Mouse (Mus musculus): ENCODE measurements around the gene Skap1. TPM values are rescaled to one million over a fixed set of nuclear protein-coding genes. Genes with fewer than 3 reads are reported as not detected.
"Not testable (repeated sequence)": the region's sequence is repeated elsewhere in the genome, so short reads cannot be mapped to it uniquely, and the experiment has no call there.

The Skap1 gene
- total RNA-seq, 2 experiments from 2014 or later: 3.2 to 9.6 TPM

- no peak for ATAC-seq (replicated peaks; ENCODE audit: low FRiP score, poor library complexity, severe bottlenecking)
These were observed 302.7 kb downstream of the Skap1 start for GRCm38 (mm10) chr11:96767096-96767495.

DNA sequence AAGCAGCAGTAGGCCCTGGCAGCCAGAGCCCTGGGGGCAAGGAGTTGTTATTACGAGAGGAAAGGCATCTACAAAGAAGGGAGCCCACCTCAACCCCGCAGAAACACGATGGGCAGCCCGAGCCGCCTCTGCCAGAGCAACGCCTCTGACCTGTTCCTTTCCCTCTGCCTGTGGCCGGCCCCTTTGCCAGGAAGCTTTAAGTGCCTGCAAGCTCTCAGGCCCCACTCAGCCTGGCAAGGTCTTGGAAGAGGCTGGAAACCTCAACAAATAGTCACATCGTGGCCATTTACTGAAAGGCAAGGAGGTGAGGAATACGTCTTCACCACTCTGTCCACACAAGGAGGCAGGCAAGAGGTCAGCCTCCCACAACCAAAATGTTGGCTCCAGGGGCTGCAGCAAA is 303.8 kb downstream of the Skap1 start:
- ATAC-seq (replicated peaks; ENCODE audit: low FRiP score, poor library complexity, severe bottlenecking): no peak

GRCm38 (mm10) chr11:96771274-96771975 is 307.0 kb downstream of the Skap1 start:
- ATAC-seq (replicated peaks; ENCODE audit: low FRiP score, poor library complexity, severe bottlenecking): no peak

- no peak for ATAC-seq (replicated peaks; ENCODE audit: low FRiP score, poor library complexity, severe bottlenecking)
These were observed 308.0 kb downstream of the Skap1 start for GRCm38 (mm10) chr11:96772413-96772812.

GRCm38 (mm10) chr11:96774536-96774935 is 310.1 kb downstream of the Skap1 start:
- no peak for ATAC-seq (replicated peaks; ENCODE audit: low FRiP score, poor library complexity, severe bottlenecking)

GRCm38 (mm10) chr11:96775063-96775462 is 310.7 kb downstream of the Skap1 start:
- no peak for ATAC-seq (replicated peaks; ENCODE audit: low FRiP score, poor library complexity, severe bottlenecking)

DNA sequence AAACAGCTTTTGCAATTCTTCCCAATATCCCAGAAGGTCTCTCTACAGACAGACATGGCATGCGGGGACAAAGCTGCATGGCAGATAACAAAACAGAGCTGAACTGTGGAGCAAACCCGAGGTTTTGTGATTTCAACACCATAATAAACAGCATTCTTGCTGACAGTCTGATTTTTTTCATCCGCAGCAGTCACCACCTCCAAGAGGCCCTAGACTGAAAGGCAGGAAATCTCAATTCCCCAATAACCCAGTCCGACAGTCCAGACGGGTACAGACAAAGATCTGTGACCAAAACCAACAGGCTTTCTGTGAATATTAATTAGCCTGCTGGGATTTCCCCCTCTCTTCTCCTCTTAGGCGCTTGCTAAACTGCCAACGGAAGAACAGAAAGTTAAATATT is 311.3 kb downstream of the Skap1 start:
- no peak for ATAC-seq (replicated peaks; ENCODE audit: low FRiP score, poor library complexity, severe bottlenecking)

DNA sequence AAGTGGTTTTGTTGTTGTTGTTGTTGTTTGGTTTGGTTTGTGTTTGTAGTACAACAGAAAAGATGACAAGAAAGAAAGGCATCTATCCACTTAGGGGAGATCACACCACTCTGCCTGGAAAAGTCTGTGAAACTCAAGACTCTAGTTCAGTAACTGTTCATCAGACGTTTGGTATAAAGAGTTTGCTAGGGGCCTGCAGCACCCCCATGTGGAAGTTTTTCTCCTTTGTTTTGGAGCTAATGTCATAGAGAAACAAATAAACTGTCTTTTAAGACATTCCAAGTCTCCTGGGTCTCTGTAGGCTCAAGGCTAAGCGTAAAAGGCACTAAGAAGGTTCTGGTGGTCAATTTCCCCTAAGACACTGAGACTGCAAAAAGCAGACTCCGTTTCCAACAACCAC is 311.7 kb downstream of the Skap1 start:
- no peak for ATAC-seq (replicated peaks; ENCODE audit: low FRiP score, poor library complexity, severe bottlenecking)

- peak; percentile 97 for ATAC-seq (replicated peaks; ENCODE audit: low FRiP score, poor library complexity, severe bottlenecking)
These were observed 312.9 kb downstream of the Skap1 start, which contains the start of gene Snx11 for GRCm38 (mm10) chr11:96776968-96777962. Gene Snx11, minus strand, starts transcription at chr11:96777559.

GRCm38 (mm10) chr11:96778061-96778627 is 313.8 kb downstream of the Skap1 start:
- ATAC-seq (replicated peaks; ENCODE audit: low FRiP score, poor library complexity, severe bottlenecking): not testable (repeated sequence)

DNA sequence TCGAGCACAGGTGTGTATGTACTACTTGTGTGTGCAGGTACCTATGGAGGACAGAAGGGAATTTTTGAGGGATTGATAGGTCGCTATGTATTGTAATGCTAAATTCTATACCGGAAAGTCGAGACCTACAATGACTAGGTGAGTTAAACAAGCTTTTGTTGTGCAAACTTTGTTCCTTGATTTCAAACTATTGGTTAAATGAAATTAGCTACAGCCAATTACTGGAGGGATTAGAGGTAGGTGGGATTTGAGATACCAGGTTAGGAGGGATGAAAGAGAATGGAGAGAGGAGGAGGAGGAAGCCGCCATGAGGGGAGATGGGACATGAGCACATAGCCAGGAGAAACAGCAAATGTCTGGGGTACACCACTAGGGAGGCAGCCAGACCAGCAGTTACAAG is 315.9 kb downstream of the Skap1 start:
- ATAC-seq (replicated peaks; ENCODE audit: low FRiP score, poor library complexity, severe bottlenecking): no peak

DNA sequence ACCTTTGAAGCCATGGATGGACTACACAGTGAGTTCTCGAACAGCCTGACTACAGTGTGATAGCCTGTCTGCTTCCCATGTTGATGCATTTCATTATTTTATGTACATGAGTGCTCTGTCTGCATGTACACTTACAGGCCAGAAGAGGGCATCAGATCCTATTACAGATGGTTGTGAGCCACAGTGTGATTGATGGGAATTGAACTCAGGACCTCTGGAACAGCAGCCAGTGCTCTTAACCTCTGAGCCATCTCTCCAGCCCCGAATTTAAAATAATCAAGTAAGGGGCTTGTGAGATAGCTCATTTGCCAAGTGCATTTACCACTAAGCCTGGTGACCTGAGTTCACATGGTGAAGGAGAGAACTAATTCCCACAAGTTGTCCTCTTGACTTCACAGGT is 317.0 kb downstream of the Skap1 start:
- no peak for ATAC-seq (replicated peaks; ENCODE audit: low FRiP score, poor library complexity, severe bottlenecking)

GRCm38 (mm10) chr11:96784847-96785246 is 320.5 kb downstream of the Skap1 start:
- not testable (repeated sequence) for ATAC-seq (replicated peaks; ENCODE audit: low FRiP score, poor library complexity, severe bottlenecking)

DNA sequence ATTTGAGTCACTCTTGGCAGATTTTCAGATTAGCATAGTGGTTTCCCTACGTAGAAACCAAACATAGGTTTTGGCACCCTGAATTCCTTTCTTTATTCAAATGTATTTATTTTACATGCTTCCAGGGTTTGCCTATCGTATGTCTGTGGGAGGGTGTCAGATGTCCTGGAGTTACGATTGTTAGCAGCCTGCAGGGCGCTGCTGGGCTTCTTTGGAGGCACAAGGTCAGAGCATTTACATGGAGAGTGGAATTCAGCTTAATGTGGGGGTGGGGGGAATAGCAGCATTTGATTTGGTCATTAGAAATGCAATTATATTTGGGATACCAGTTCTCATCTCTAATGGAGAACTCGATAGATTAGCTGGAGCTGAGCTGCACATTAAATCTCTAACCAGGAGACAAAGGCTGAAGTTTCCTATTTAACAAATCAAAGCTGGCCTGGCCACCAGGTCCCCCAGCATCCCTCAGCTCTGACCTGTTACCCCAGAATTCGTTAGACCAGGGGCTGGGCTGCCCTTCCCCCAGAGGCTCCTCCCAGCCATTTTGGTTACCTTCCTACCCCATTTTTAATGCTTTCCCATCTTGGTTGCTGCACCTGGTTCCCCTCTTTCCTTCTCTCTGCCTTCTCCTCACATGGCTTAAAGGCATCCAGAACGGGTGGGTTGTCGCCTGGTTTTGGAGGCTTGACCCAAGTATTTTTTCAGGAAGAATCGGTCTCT is 322.5 kb downstream of the Skap1 start:
- ATAC-seq (replicated peaks; ENCODE audit: low FRiP score, poor library complexity, severe bottlenecking): no peak

DNA sequence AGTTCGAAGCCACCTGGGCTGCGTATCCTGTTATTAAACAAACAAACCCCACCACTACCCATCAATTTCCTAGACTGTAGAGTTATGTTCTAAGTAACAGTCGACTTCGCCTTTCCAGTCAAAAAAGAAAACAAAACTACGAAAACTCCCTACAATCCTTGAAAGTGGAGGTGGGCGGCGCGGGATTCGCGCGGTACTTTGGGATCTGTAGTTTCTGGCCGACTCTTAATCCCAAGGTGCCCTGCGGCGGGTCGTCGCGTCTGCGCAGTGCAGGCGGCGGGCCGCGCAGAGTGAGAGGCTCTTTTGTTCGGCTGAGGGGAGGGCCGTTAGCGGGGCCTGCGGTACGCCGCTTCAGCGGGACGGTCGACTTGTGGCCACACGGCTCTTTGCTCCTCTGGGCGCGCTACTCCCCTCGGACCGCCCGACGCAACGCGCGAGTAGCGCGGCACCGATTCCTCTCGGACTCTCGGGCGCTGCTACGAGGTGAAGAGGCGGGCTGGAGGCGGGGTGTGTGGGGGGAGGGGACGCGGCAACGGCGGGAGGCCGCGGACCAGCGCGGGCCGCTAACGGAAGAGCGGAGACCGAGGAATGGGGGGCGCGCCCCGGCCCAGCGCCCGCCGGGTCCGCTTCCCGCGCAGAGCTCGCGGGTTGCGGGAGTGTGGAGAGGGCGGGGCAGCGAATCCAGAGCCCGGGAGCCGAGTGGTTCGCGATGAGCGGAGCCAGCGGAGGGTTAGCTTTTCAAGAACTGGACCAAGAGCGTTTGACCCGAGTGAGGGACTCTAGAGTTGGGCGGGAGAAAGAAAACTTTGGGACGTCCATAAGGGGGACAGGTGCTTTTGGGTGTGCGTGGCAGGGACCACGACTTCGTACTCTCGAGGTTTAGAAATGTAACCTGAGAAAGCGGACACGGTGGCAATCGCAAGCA is 324.7 kb downstream of the Skap1 start, which contains the start of gene Cbx1:
Gene Cbx1 (plus strand): TSS at position 257 of the 925 bp plus-strand sequence.
- peak; percentile 96 for ATAC-seq (replicated peaks; ENCODE audit: low FRiP score, poor library complexity, severe bottlenecking)

DNA sequence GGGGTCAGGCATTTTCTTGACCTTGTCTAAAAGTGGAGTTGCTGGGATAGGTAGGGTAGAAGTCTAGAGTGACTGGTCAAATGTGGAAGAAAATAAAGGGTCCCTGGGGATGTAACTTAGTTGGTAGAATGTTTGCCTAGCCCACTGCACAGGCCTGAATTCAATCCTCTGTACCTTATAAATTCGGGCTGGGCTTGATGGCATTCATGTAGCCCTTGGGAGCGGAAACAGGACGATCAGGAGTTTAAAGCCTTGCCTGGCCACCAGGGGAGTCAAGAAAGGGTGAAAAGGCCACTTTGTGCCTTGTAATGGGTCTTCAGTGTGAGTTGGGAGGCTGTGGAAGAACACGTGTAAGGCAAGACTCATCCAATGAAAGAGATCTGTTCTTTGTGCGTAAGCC is 325.6 kb downstream of the Skap1 start:
- ATAC-seq (replicated peaks; ENCODE audit: low FRiP score, poor library complexity, severe bottlenecking): 0 out of 2 replicates have a peak, but pooled peaks have one; percentile 13

- no peak for ATAC-seq (replicated peaks; ENCODE audit: low FRiP score, poor library complexity, severe bottlenecking)
These were observed 326.3 kb downstream of the Skap1 start for GRCm38 (mm10) chr11:96790681-96791080.

DNA sequence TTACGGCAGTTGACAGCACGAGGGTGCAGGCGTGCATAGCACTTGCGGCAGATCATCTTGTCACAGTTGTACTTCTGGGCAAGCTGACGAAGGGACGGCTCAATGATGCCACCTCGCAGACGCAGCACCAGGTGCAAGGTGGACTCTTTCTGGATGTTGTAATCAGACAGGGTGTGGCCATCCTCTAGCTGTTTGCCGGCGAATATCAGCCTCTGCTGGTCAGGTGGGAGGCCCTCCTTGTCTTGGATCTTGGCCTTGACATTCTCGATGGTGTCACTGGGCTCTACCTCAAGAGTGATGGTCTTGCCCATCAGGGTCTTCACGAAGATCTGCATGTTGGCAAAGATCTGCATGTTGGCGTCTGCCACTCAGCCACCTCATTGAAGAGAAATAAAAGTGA is 331.1 kb downstream of the Skap1 start:
- no peak for ATAC-seq (replicated peaks; ENCODE audit: low FRiP score, poor library complexity, severe bottlenecking)

DNA sequence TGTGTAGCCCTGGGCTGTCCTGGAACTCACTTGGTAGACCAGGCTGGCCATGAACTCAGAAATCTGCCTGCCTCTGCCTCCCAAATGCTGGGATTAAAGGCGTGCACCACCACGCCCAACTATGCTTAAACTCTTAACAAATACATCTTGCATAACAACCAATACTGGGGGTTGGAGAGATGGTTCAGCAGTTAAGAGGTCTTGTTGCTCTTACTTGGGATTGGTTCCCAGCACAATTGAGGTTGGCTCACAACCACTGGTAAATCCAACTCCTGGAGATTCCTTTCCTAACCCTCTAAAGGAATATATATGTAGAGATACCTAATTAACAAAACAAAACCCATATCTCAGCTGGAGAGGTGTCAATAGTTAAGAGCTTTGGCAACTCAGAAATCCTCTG is 331.7 kb downstream of the Skap1 start:
- ATAC-seq (replicated peaks; ENCODE audit: low FRiP score, poor library complexity, severe bottlenecking): no peak

Data from erythroid progenitor cell, adult 5-6 weeks (primary cell).